Mouse (Mus musculus): ENCODE results near the gene Zfp444. TPM values are rescaled to one million over a fixed set of nuclear protein-coding genes. Genes with fewer than 3 reads are reported as not detected.
A peak's percentile ranks its signal among the peaks of the same experiment; 100 is the strongest.
"Not testable (repeated sequence)": the region's sequence is repeated elsewhere in the genome, so short reads cannot be mapped to it uniquely, and the experiment has no call there.

Gene Zfp444
- polyA plus RNA-seq, 1 experiment: 20.9 TPM

DNA sequence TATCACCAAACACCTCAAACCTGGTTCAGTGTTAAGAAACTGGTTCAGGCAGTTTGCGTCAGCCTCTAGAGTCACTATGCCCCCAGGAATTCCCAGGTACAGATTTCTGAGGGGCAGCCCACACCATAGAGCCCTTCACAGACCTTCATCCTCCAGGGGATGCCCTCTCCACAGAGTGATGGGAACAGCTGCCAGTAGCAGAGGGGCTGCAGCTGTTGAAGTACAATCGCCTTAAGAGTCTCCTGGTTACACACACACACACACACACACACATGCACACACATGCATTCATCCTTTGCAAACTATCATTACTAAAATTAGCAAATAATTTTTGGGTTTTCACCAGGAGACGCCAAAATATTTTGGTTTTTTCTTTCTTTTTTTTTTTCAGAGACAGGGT, 12.4 kb upstream of the Zfp444 start:
- TF ChIP-seq POLR2A (IDR thresholded peaks at IDR 0.05; ENCODE audit: low read depth, low read length): no peak
- TF ChIP-seq CTCF (IDR thresholded peaks at IDR 0.05; ENCODE audit: borderline replicate concordance, insufficient read depth, low read length): no peak
- no peak overlapping the region for H3K27ac ChIP-seq (ENCODE audit: insufficient read depth, low read length)
- H3K4me3 ChIP-seq (ENCODE audit: insufficient read depth, low read length): no peak overlapping the region
- H3K4me1 ChIP-seq (ENCODE audit: control insufficient read depth, insufficient read depth, low read length): peaks cover 4% of the 10 kb centered on the region

DNA sequence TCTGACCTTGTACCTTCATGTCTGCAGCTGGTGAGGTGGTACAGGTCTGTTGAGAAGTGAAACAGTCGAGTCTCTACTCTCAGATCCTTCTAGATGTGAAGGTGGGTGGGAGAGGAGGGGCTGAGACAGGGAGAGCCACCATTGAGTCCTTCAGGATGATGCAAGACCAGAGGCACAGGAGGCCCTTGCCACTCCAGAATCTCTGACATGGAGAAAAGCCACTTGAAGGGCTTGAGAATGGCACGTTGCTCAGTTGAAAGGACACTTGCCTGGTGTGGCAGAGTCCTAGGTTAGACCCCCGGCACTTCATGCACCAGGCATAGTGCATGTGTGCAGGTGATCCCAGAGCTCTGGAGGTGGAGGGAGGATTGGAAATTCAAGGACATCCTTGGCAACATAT, 10.5 kb upstream of the Zfp444 start:
- H3K4me3 ChIP-seq (ENCODE audit: insufficient read depth, low read length): no peak overlapping the region
- TF ChIP-seq POLR2A (IDR thresholded peaks at IDR 0.05; ENCODE audit: low read depth, low read length): no peak
- TF ChIP-seq CTCF (IDR thresholded peaks at IDR 0.05; ENCODE audit: borderline replicate concordance, insufficient read depth, low read length): no peak
- H3K27ac ChIP-seq (ENCODE audit: insufficient read depth, low read length): no peak overlapping the region
- peaks cover 4% of the 10 kb centered on the region for H3K4me1 ChIP-seq (ENCODE audit: control insufficient read depth, insufficient read depth, low read length)

DNA sequence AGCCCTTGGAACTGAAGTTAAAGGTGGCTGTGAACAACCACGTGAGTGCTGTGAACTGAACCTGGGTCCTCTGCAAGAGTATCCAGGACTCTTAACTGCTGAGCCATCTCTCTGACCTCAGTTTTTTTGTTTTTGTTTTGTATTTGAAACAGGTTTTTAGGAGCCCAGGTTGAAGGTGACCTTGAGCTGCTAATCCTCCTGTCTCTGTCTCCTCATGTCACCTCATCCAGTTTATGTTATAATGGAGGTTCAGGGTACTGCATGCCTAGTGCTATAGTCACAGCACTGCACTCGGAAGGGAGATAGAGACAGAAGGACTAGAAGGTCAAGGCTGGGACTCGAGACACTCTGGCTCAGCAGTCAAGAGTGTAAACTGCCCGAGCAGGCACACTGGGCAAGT, 9.9 kb upstream of the Zfp444 start:
- Histone ChIP-seq H3K4me3 (ENCODE audit: insufficient read depth, low read length) (no peak overlapping the region), H3K4me1 (ENCODE audit: control insufficient read depth, insufficient read depth, low read length) (no peaks in the 10 kb centered on the region), H3K27ac (ENCODE audit: insufficient read depth, low read length) (no peak overlapping the region)
- no peak for TF ChIP-seq CTCF (IDR thresholded peaks at IDR 0.05; ENCODE audit: borderline replicate concordance, insufficient read depth, low read length)
- TF ChIP-seq POLR2A (IDR thresholded peaks at IDR 0.05; ENCODE audit: low read depth, low read length): no peak

DNA sequence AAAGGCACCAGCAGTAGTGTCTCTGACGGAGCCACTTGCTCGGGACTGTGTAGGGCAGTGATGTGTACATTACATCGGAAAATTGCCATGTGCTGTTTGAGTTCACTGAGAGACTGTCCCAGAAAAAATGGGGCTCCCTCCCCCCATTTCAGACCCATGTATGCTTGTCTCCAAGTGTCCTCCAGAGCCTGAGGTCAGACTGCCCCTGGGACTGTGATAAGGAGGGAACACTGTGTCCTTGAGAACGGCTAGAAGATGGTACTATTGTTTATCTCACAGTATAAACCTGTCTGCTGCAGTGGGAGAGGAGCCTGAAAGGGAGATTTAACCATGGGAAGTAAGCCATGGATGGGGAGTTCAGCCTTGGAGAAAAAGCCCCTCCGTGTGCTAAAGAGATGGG, 7.4 kb upstream of the Zfp444 start:
- no peak overlapping the region for H3K27ac ChIP-seq (ENCODE audit: insufficient read depth, low read length)
- TF ChIP-seq CTCF (IDR thresholded peaks at IDR 0.05; ENCODE audit: borderline replicate concordance, insufficient read depth, low read length): no peak
- no peak for TF ChIP-seq POLR2A (IDR thresholded peaks at IDR 0.05; ENCODE audit: low read depth, low read length)
- H3K4me1 ChIP-seq (ENCODE audit: control insufficient read depth, insufficient read depth, low read length): no peaks in the 10 kb centered on the region
- no peak overlapping the region for H3K4me3 ChIP-seq (ENCODE audit: insufficient read depth, low read length)

DNA sequence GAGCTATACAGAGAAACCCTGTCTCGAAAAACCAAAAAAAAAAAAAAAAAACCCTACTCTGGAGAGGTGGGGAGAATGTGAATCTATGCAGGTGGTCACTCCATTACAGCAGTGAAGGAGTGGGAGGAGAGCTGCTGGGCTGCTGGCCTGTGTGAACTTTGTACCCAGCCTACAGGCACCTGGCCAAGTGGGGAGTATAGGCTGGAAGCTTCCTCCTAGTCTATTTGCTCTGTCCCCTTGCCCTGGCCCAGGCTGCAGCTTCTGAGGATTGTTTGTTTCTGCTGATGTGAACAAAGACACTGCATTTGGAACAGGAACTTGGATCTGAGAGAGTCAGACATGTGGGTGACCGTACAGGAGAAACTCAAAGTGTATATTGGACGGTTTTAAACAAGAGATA, 2.6 kb upstream of the Zfp444 start:
- Histone ChIP-seq H3K27ac (ENCODE audit: insufficient read depth, low read length) (no peak overlapping the region), H3K4me3 (ENCODE audit: insufficient read depth, low read length) (no peak overlapping the region), H3K4me1 (ENCODE audit: control insufficient read depth, insufficient read depth, low read length) (no peaks in the 10 kb centered on the region)
- no peak for TF ChIP-seq POLR2A (IDR thresholded peaks at IDR 0.05; ENCODE audit: low read depth, low read length)

DNA sequence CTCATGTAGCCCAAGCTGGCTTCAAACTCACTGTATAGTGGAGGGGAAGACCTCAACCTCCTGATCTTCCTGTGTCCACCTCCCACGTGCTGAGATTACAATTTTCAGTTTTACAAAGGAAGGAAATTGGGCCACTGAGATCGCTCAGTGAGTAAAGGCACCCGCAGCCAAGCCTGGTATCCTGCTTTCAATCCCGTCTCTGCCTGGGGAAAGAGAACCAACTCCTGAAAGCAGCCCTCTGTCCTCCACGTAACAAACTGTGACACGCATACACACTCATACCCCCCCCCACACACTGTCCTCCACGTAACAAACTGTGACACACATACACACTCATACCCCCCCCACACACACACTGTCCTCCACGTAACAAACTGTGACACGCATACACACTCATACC, 1.6 kb upstream of the Zfp444 start:
- Histone ChIP-seq H3K27ac (ENCODE audit: insufficient read depth, low read length) (no peak overlapping the region), H3K4me3 (ENCODE audit: insufficient read depth, low read length) (no peak overlapping the region), H3K4me1 (ENCODE audit: control insufficient read depth, insufficient read depth, low read length) (no peaks in the 10 kb centered on the region)
- TF ChIP-seq POLR2A (IDR thresholded peaks at IDR 0.05; ENCODE audit: low read depth, low read length): no peak
- no peak for TF ChIP-seq CTCF (IDR thresholded peaks at IDR 0.05; ENCODE audit: borderline replicate concordance, insufficient read depth, low read length)

DNA sequence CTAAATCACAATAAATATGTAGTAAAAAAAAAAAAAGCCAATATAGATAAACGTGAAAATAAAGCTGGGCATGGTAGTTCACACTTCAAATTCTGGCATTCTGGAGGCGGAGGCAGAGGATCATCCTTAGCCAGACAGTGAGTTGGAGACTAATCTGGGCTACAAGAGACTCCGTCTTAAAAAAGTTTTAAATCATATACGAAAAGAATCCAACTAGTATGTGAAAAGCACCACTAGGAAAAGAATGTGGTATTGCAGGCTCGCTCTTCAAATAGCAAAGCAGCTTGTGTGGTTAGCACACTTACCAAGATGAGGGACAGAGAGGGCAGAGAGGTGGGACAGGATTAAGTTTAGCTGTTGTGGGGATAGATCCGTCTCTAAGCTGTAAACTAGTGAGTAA, 1.2 kb upstream of the Zfp444 start:
- TF ChIP-seq POLR2A (IDR thresholded peaks at IDR 0.05; ENCODE audit: low read depth, low read length): no peak
- TF ChIP-seq CTCF (IDR thresholded peaks at IDR 0.05; ENCODE audit: borderline replicate concordance, insufficient read depth, low read length): no peak
- Histone ChIP-seq H3K4me3 (ENCODE audit: insufficient read depth, low read length) (peak overlapping the region; percentile 48; the same call in 1 of the 2 replicates), H3K4me1 (ENCODE audit: control insufficient read depth, insufficient read depth, low read length) (no peaks in the 10 kb centered on the region), H3K27ac (ENCODE audit: insufficient read depth, low read length) (peak overlapping the region; percentile 25; the same call in 1 of the 2 replicates)

DNA sequence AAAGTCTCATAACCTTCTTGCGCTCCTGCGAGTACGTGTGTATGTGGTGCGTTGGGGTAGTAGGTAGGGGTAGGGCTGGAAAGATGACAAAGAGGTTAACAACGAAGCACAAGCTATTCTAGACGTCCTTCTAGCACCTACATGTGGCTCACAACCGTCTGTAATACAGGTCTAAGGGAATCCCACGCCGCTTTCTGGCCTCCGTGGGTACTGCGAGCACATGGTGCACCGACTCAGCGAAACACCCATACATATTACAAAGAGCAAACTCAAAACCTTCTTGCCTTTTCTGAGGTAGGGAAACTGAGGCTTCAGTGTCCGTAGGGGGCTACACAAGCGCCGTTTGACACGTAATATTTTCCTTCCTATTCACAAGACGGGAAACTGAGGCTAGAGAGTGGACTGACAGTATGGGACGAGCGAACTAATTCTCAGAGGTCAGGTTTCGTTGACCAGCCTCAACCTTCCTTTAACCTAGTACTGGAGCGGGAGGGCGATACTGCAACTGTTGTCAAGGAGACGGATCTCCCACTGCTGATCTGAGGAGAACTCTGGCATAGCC, 501 bp upstream of the Zfp444 start:
- peak; percentile 62 for TF ChIP-seq POLR2A (IDR thresholded peaks at IDR 0.05; ENCODE audit: low read depth, low read length)
- peak; percentile 22; the same call in 1 of the 2 replicates for TF ChIP-seq CTCF (IDR thresholded peaks at IDR 0.05; ENCODE audit: borderline replicate concordance, insufficient read depth, low read length)
- Histone ChIP-seq H3K4me3 (ENCODE audit: insufficient read depth, low read length) (peak overlapping the region; percentile 48), H3K27ac (ENCODE audit: insufficient read depth, low read length) (peak overlapping the region; percentile 25; the same call in 1 of the 2 replicates), H3K4me1 (ENCODE audit: control insufficient read depth, insufficient read depth, low read length) (no peaks in the 10 kb centered on the region)

DNA sequence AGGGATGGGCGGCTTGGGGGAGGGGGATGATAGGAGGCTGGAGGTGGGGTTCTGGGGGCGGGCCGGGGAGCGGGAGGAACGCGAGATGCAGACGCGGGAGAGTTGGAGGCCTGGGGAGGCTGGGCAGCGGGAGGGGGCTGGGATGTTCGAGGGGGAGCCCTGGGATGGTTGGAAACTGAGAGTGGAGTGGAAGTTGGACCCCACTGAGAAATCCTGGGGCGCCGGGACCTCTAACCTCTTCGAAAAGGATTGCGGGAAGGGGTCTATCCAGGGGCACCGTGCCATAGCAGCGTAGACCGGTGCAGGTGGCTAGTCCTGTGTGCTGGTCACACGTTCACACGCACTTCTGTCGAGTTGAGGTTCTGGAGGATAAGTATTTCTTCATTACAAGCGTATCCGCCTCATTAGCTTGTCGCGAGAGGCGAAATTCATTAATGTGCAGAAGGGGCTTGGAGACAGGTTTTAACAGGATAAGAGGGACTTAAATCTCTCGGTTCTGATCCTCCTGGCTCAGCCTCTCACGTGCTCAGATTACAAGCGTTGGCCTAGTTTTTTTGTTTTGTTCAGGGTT, 733 bp downstream of the Zfp444 start:
- Histone ChIP-seq H3K4me3 (ENCODE audit: insufficient read depth, low read length) (peak overlapping the region; percentile 95), H3K27ac (ENCODE audit: insufficient read depth, low read length) (0 out of 2 replicates have a peak overlapping the region, but pooled peaks have one; percentile 19), H3K4me1 (ENCODE audit: control insufficient read depth, insufficient read depth, low read length) (no peaks in the 10 kb centered on the region)
- no peak for TF ChIP-seq CTCF (IDR thresholded peaks at IDR 0.05; ENCODE audit: borderline replicate concordance, insufficient read depth, low read length)
- 0 out of 2 replicates have a peak, but pooled peaks have one; percentile 8 for TF ChIP-seq POLR2A (IDR thresholded peaks at IDR 0.05; ENCODE audit: low read depth, low read length)

DNA sequence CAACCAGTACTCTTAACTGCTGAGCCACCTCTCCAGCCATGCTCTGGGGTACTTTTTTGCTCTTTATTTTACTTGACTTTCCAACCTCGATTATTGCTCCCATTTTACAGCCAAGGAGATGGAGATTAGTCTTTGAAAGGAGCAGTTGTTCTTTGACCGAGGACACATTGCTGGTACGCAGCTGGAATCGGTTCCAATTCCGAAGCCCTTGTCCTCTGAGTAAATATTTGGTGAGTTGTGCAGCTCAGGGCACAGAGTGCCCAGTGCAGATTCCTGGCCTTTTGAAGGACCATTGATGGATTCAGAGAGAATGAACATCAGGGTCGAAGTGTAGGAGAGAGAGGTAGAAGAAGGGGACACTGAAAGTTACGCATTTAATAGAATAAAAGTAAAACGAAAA, 1.8 kb downstream of the Zfp444 start:
- H3K27ac ChIP-seq (ENCODE audit: insufficient read depth, low read length): no peak overlapping the region
- no peak overlapping the region for H3K4me3 ChIP-seq (ENCODE audit: insufficient read depth, low read length)
- no peaks in the 10 kb centered on the region for H3K4me1 ChIP-seq (ENCODE audit: control insufficient read depth, insufficient read depth, low read length)
- no peak for TF ChIP-seq CTCF (IDR thresholded peaks at IDR 0.05; ENCODE audit: borderline replicate concordance, insufficient read depth, low read length)
- TF ChIP-seq POLR2A (IDR thresholded peaks at IDR 0.05; ENCODE audit: low read depth, low read length): no peak

DNA sequence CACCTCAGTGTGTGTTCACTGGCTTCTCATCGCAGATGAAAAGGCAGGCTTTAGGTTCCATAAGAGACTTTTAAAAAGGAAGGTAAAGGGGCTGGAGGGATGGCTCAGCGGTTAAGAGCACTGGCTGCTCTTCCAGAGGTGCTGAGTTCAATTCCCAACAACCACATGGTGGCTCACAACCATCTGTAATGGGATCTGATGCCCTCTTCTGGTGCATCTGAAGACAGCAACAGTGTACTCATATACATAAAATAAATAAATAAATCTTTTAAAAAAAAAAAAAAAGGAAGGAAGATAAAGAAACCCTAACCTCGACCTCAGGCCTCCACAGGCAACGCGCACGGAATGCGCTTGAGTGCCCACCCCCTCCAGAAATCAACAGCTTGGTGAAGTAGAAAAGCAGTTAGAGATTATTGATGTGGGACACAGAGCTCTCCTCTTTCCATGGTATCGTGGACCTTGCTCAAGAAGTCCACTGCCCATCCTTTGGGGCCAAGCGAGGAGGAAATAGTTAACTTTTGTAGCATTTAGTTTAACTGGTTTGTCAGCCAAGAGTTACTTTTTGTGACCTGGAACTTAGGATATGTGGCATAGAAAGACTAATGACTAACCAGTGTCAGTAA, 2.5 kb downstream of the Zfp444 start:
- not testable (repeated sequence) for H3K27ac ChIP-seq (ENCODE audit: insufficient read depth, low read length); H3K4me1 ChIP-seq (ENCODE audit: control insufficient read depth, insufficient read depth, low read length); H3K4me3 ChIP-seq (ENCODE audit: insufficient read depth, low read length)

All from embryonic fibroblast, embryonic 13.5 days (primary cell).